Mouse (Mus musculus): ENCODE measurements around the gene Chrm2. TPM values are rescaled to one million over a fixed set of nuclear protein-coding genes. Genes with fewer than 3 reads are reported as not detected.

Chrm2 gene
- polyA plus RNA-seq, 1 experiment from 2014 or later = 7.6 TPM

- peaks cover 19% of the 10 kb centered on the region for H3K36me3 ChIP-seq
Measured at GRCm38 (mm10) chr6:36523599-36523998, 135.7 kb downstream of the Chrm2 start.

GRCm38 (mm10) chr6:36528509-36528908 is 140.6 kb downstream of the Chrm2 start:
- Histone ChIP-seq H3K27ac (replicated peaks) (no peak overlapping the region), H3K4me2 (no peak overlapping the region), H3K9me3 (0 out of 2 replicates have a peak, but pooled peaks cover under 1% of the 10 kb centered on the region), H3K36me3 (peaks cover 18% of the 10 kb centered on the region), H3K9ac (no peak overlapping the region), H3K4me3 (no peak overlapping the region), H3K4me1 (no peaks in the 10 kb centered on the region), H3K27me3 (replicated peaks) (no peaks in the 10 kb centered on the region)
- ATAC-seq (ENCODE audit: extremely low read depth, insufficient number of reproducible peaks, low FRiP score, low TSS enrichment) = no peak
- WGBS = 55% methylated on average over 4 of the region's 4 CpGs

More at GRCm38 (mm10) chr6:36523599-36523998, 135.7 kb downstream of the Chrm2 start:
- Histone ChIP-seq H3K4me2 (no peak overlapping the region), H3K4me3 (no peak overlapping the region), H3K27me3 (replicated peaks) (no peaks in the 10 kb centered on the region), H3K27ac (replicated peaks) (no peak overlapping the region), H3K4me1 (0 out of 2 replicates have a peak, but pooled peaks cover 6% of the 10 kb centered on the region), H3K9ac (no peak overlapping the region), H3K9me3 (no peaks in the 10 kb centered on the region)
- 83% methylated on average over 11 of the region's 11 CpGs for WGBS
- ATAC-seq (ENCODE audit: extremely low read depth, insufficient number of reproducible peaks, low FRiP score, low TSS enrichment) = no peak

GRCm38 (mm10) chr6:36541247-36541646 is 153.4 kb downstream of the Chrm2 start:
- H3K27ac ChIP-seq (replicated peaks) = peak overlapping the region; percentile 83

GRCm38 (mm10) chr6:36566886-36567285 is 179.0 kb downstream of the Chrm2 start:
- Histone ChIP-seq H3K4me1 (0 out of 2 replicates have a peak, but pooled peaks cover 7% of the 10 kb centered on the region), H3K4me2 (no peak overlapping the region), H3K9ac (no peak overlapping the region), H3K9me3 (peaks cover 8% of the 10 kb centered on the region), H3K4me3 (no peak overlapping the region), H3K36me3 (no peaks in the 10 kb centered on the region), H3K27ac (replicated peaks) (no peak overlapping the region), H3K27me3 (replicated peaks) (no peaks in the 10 kb centered on the region)
- WGBS = 72% methylated on average over 2 of the region's 2 CpGs
- ATAC-seq (ENCODE audit: extremely low read depth, insufficient number of reproducible peaks, low FRiP score, low TSS enrichment) = no peak

More at GRCm38 (mm10) chr6:36541247-36541646, 153.4 kb downstream of the Chrm2 start:
- Histone ChIP-seq H3K9me3 (no peaks in the 10 kb centered on the region), H3K9ac (no peak overlapping the region), H3K4me3 (no peak overlapping the region), H3K4me1 (peaks cover 13% of the 10 kb centered on the region), H3K4me2 (peak overlapping the region; percentile 31), H3K36me3 (no peaks in the 10 kb centered on the region), H3K27me3 (replicated peaks) (no peaks in the 10 kb centered on the region)
- no peak for ATAC-seq (ENCODE audit: extremely low read depth, insufficient number of reproducible peaks, low FRiP score, low TSS enrichment)
- WGBS = 33% methylated on average over 6 of the region's 6 CpGs

MicroRNAs within 50 kb of the gene (microRNA counts, 519-probe panel; counts per million panel counts)
- microRNA mmu-miR-490 = 209 counts per million, percentile 61 among the panel's probes with 10 or more counts

Small RNA genes lying within 50 kb of the gene (microRNA-seq; reads per million reads assigned to microRNA genes)
- 111 reads per million, percentile 55 among the genes with 10 or more reads in this experiment for gene Mir490
